Mouse (Mus musculus) neural tube, embryonic 14.5 days (tissue): Measurements from ENCODE around the gene Vmn2r51. TPM values are rescaled to one million over a fixed set of nuclear protein-coding genes. Genes with fewer than 3 reads are reported as not detected.
"Not testable (repeated sequence)": the region's sequence is repeated elsewhere in the genome, so short reads cannot be mapped to it uniquely, and the experiment has no call there.

Experiments used
- ATAC-seq: fragments of 200-750 bp; cut with Nextera tagmentation; 2 replicates; pipeline ENCODE4 v1.8.0; 2017; ENCODE audit warnings: low read depth, mild to moderate bottlenecking, moderate TSS enrichment, moderate library complexity
- H3K27ac ChIP-seq: fragments of 300-500 bp; sonication (generic); 2 replicates; pipeline ENCODE4 v1.5.1; 2014; ENCODE audit warnings: low read depth, mild to moderate bottlenecking, control low read depth, low read length, moderate library complexity, mixed read lengths
- H3K27me3 ChIP-seq: fragments of 300-500 bp; sonication (generic); 2 replicates; pipeline ENCODE4 v1.6.1; 2014; ENCODE audit warnings: low read length; ENCODE audit not compliant: control insufficient read depth, insufficient read depth
- H3K36me3 ChIP-seq: fragments of 300-500 bp; sonication (generic); 2 replicates; pipeline ENCODE4 v1.6.1; 2014; ENCODE audit warnings: low read length, mixed read lengths; ENCODE audit not compliant: control insufficient read depth, insufficient read depth
- H3K4me1 ChIP-seq: fragments of 300-500 bp; sonication (generic); 2 replicates; pipeline ENCODE4 v1.6.1; 2014; ENCODE audit warnings: low read length; ENCODE audit not compliant: control insufficient read depth, insufficient read depth
- H3K4me2 ChIP-seq: fragments of 300-500 bp; sonication (generic); 2 replicates; pipeline ENCODE4 v1.6.1; 2014; ENCODE audit warnings: mild to moderate bottlenecking, low read depth, low read length, control low read depth
- H3K4me3 ChIP-seq: fragments of 300-500 bp; sonication (generic); 2 replicates; pipeline ENCODE4 v1.5.1; 2014; ENCODE audit warnings: low read depth, low read length, control low read depth, mixed read lengths
- H3K9ac ChIP-seq: fragments of 300-500 bp; sonication (generic); replicated peaks from 2 replicates; pipeline ENCODE4 v1.6.1; 2014; ENCODE audit warnings: low read depth, mild to moderate bottlenecking, control low read depth, low read length, mixed read lengths
- H3K9me3 ChIP-seq: fragments of 300-500 bp; sonication (generic); 2 replicates; pipeline ENCODE4 v1.6.1; 2016; ENCODE audit warnings: low read length; ENCODE audit not compliant: control insufficient read depth
- WGBS: fragments of 180-500 bp; shearing (Covaris S2); extraction: QIAGEN DNeasy Blood & Tissue Kit; methylation state at CpG from one replicate; pipeline ENCODE4 v1.1.7; 2014; 5-methylcytosine and 5-hydroxymethylcytosine counted together
- polyA plus RNA-seq: library from polyadenylated mRNA; unstranded; fragments of >200 nt; fragmentation: Nextera tagmentation; extraction: Ambion mirVana; gene quantifications from 2 replicates; pipeline ENCODE4 v1.2.1, GENCODE M21; 2014

Gene Vmn2r51
- polyA plus RNA-seq: not detected in 2 replicates

GRCm38 (mm10) chr7:10105641-10106040 lies at the start of gene Vmn2r51:
TSS of gene Vmn2r51 (minus strand) at chr7:10105741.
- not testable (repeated sequence) for H3K27me3 ChIP-seq, H3K4me1 ChIP-seq, H3K4me2 ChIP-seq, H3K9ac ChIP-seq, ATAC-seq, H3K27ac ChIP-seq, H3K36me3 ChIP-seq, H3K4me3 ChIP-seq, H3K9me3 ChIP-seq
- 73% methylated on average over 1 of the region's 1 CpGs for WGBS

- H3K9me3 ChIP-seq, H3K4me3 ChIP-seq, ATAC-seq: not testable (repeated sequence)
These were observed 52.3 kb downstream of the Vmn2r51 start, which contains the start of gene Vmn2r50 for GRCm38 (mm10) chr7:10053196-10053595. TSS of gene Vmn2r50 (minus strand) at chr7:10053296.

More at GRCm38 (mm10) chr7:10053196-10053595, 52.3 kb downstream of the Vmn2r51 start, which contains the start of gene Vmn2r50:
- H3K4me1 ChIP-seq, H3K27me3 ChIP-seq, H3K36me3 ChIP-seq, H3K27ac ChIP-seq, H3K9ac ChIP-seq, H3K4me2 ChIP-seq: not testable (repeated sequence)

Other genes with a start within 250 kb of the Vmn2r51 start
- not detected in 2 replicates for gene Vmn2r48, start 152.2 kb downstream of the Vmn2r51 start, polyA plus RNA-seq
- not detected in 2 replicates for gene Vmn2r49, start 113.5 kb downstream of the Vmn2r51 start, polyA plus RNA-seq
- gene Vmn2r50, start 52.4 kb downstream of the Vmn2r51 start, polyA plus RNA-seq: not detected in 2 replicates
- gene Vmn2r52, start 70.8 kb upstream of the Vmn2r51 start, polyA plus RNA-seq: not detected in 2 replicates
- not detected in 2 replicates for gene Vmn1r66, start 172.3 kb upstream of the Vmn2r51 start, polyA plus RNA-seq